Mouse (Mus musculus) MN1 (cell line): Measurements from ENCODE around the gene Cap1.
A peak's percentile ranks its signal among the peaks of the same experiment; 100 is the strongest.

Experiments used
- DNase-seq: peaks from one replicate; pipeline ENCODE4 v3.0.0-alpha.2; 2016; ENCODE audit warnings: low spot score

The Cap1 gene

GRCm38 (mm10) chr4:122886579-122887254 is 861 bp upstream of the Cap1 start:
- DNase-seq: no peak

DNA sequence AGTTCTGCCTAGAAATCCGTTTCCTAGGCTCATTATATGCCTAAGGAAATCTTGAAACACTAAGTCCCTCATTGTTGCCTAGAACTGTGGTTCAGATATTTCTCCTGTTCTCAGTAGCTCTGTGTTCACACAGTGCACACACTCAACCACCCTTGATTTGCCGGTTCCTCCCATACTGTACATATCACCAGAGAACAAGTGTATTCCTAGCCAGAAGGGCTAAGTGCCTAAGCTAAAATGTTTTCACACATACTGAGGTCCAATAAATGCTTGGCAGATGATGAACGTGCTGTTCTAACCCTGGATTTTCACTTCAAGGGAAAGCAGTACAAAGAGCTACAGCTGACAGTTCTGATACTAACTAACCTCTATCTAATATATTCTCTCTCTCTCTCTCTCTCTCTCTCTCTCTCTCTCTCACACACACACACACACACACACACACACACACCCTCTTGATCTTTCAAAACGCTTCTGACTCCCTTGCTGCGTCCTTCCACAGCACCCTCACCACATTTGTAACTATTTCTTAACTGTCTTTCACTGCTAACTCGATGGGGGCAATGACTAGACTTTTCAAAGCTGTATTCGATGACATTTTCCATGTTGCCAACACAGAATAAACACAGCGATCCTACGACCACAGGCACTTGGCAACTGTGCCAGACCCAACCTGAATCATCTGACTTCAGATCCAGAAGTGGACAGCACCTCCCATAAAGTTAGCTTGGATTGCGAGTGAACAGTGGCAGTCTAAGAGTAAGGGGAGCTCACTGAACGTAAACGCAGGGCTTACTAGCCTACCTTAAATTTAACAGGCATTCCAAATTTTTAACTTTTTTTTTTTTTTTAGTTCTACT is 1.1 kb downstream of the Cap1 start:
- DNase-seq: peak; percentile 23

DNA sequence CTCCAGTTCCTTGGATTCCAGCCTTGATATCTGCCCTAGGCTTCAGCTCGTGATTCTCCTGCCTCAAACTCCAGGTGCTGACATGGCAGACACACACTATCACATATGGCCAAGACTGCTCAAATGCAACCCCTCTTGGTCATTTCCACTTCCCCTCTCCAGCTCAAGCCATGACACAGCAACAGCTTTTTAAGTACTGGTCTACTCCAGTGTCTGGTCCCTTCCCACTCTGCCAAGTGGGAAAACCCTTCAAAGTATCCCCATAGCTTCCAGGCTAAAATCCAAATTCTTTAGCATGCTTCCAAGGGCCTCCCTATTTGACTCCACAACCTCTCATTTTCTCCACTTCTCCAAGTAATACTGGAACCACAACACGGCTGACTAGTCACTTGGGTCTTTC is 1.8 kb downstream of the Cap1 start:
- DNase-seq: no peak

GRCm38 (mm10) chr4:122883294-122883693 is 2.6 kb downstream of the Cap1 start:
- no peak for DNase-seq

GRCm38 (mm10) chr4:122882544-122882943 is 3.3 kb downstream of the Cap1 start:
- no peak for DNase-seq

DNA sequence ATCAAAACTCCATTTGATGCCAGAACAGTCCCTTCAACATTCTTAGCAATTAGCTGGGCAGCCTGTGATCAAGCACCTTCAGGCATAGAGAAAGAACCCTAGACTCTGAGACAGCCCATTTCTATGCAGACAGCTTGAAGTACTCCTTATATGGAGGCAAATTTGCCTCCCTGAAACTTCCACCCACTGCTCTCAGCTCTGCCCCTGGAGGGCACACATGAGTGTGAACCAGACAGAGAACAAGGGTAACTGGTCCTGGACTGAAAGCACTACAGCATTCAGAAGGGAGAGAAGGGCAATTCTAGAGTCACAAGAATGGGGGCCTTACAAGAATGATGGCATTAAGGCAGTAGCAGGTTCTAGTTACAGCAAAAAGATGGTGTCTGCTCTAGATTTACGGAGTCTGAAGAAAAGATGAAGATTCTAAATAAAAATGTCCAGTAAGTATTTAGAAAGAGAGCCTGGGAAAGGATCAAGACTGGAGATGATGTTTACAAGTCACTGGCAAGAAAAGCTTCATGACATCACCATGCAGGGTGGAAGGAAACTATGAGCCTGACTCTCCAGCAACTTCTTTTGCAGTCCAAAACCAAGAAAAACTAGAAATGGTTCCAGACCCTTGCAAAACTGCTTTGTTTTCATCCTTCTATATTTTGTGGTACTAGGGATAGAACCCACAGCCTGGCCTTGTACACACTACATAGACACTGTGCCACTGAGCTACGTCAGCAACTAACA is 7.4 kb downstream of the Cap1 start:
- DNase-seq: no peak

DNA sequence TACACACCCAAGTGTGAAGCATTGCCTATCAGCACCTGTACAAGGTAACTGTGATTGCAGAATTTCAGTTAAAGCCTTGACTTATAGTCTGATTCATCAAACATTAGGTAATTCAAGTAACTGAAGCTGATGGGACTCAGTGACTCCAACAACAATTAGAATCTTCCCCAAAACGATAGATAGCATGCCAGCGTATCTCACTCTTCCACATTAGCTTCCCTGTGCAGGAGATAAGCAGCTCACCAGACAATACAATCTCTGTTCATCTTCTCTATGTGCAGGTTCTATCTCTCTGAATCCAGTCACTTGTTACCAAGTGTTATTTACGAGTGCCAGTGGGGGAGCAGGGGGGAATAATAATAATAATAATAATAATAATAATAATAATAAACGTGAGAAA is 12.3 kb downstream of the Cap1 start:
- no peak for DNase-seq

DNA sequence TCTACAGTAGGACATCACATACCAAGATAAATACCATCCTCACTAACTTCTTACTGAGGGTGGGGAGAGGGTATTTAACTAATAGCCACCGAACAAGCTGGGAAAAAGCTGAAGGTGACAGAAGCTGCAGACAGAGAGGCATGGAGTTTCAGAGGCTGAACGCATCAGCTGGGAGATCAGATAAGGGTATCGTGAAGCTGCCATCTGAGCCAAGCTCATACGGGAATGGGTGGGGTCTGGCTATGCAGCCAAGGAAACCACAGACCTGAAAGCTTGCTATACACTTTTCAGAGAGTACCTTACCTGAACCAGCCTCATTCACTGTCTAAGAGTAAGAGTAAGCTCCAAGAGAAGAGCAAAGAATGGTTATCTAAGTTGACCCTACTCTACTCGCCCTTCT is 12.9 kb downstream of the Cap1 start:
- no peak for DNase-seq

- DNase-seq: no peak
Observed at GRCm38 (mm10) chr4:122871989-122872388, 13.9 kb downstream of the Cap1 start.

DNA sequence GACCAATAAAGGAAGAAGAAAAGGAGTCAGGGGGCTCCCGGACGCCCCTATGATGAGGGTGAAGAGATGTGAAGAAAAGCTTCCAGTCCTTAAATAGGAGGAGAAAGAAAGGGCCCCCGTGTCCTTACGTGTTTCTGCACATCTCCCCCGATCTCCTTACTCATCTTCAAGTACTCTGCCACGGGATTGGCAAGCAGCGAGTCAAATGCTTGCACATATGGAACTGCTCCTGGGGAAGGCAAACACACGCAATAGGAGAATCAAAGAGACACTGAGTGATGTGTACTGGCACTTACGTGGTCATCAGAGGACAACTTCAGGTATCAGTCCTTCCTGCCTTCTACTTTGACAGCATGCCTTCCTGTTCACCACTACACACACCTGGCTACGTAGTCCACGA is 14.6 kb downstream of the Cap1 start:
- no peak for DNase-seq

DNA sequence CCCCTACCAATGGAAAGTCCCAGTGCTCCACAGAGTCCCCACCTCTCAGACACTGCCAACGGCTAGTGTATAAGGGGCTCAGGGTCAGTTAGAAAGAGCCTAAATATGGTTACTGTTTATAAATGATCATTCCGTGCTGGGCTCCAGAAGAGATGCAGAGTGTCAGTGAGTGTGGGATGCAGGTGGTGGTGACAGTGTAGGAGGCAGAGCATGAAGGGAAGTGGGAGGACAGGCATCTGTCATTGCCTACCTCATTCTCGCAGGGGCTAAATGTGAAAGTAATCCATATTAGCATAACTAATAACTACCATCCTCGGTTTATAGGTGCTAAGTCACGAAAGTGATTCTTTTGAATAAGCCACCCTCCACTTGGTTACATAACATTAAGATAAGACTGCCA is 15.1 kb downstream of the Cap1 start:
- DNase-seq: no peak

GRCm38 (mm10) chr4:122870027-122870426 is 15.8 kb downstream of the Cap1 start:
- no peak for DNase-seq

DNA sequence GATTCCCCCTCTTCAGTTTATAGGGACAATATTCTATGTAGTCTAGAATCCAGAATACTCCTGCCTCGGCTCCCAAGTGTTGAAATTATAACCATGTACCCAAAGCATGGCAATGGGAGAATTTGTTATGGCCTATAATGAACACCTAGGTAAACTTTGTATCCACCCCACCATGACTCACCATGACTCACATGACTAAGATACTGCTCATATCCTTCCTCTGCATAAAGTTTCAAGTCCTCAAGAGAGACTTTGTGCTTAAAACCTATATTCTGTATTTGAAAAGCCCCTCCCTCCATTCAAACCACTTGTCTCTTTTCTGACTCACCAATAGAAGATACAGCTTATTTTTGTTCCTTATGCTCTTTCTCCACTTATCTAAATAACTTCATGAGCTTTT is 17.8 kb downstream of the Cap1 start:
- no peak for DNase-seq

GRCm38 (mm10) chr4:122861836-122862235 is 24.0 kb downstream of the Cap1 start:
- DNase-seq: no peak

- DNase-seq: no peak
Observed at GRCm38 (mm10) chr4:122859096-122859674, 26.7 kb downstream of the Cap1 start.

- DNase-seq: no peak
Observed at GRCm38 (mm10) chr4:122857909-122858308, 27.9 kb downstream of the Cap1 start.

DNA sequence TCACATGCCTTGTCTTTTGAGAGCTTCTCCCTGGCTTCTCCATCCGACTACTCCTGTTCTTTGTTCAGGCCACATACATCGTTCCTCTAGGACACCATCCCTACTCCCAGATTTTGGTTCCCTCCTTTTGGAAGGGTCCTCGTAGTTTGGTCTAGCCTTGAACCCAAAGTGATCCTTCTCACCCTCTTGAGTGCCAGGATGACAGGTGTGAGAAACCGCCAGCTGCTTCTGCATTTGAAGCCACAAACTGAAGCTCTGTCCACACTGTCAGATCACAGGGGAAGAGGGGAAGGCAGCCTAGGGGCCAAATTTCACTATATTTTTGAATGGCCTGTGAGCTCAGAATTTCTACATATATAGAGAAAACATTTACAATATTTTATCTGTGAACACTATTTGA is 31.1 kb downstream of the Cap1 start:
- DNase-seq: no peak

GRCm38 (mm10) chr4:122853691-122854090 is 32.2 kb downstream of the Cap1 start:
- no peak for DNase-seq

DNA sequence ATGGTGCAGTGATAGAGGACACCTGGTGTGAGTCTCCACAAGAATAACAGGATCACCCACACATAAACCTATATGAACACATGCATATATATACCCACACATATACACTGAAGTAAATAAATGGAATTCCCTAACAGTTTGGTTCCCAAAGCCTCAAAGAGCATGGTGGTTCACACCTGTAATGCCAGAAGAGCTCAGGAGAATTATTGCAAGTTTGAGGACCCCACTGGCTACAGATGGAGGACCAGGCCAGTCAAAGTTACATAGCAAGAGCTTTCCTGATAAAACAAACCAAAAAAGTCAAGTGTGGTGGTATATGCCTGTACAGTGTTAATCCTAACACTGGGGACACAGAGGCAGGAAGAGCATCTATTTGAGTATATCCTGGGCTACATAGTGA is 34.3 kb downstream of the Cap1 start:
- no peak for DNase-seq

DNA sequence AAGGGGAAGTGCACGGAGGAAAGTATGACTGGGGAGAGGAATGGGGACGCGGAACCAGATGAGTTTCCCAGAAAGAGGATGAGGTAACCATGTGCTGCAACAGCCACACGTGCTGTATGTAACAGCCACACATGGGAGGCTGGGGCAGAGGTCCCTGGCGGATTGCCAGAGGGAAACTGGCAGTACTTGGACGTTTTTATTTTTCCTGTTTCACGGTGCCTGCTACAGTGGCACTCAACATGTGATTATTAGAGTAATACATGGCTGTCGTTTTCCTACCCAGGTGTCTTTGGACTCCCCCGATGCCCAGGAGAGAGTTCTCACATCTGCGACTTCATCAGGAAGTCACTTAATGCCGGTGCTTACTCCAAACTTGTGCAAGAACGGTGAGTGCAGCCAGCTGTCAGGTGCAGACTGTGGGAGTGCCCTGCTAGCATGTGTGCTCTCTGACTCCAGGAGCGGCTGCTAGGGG is 37.7 kb downstream of the Cap1 start:
- DNase-seq: peak; percentile 62

- peak; percentile 7 for DNase-seq
Observed at GRCm38 (mm10) chr4:122838416-122838815, 47.4 kb downstream of the Cap1 start.

- peak; percentile 67 for DNase-seq
Observed at GRCm38 (mm10) chr4:122837994-122838393, 47.9 kb downstream of the Cap1 start.
